ENCODE assay signal across 24 mouse cellular contexts in the genomic region with DNA sequence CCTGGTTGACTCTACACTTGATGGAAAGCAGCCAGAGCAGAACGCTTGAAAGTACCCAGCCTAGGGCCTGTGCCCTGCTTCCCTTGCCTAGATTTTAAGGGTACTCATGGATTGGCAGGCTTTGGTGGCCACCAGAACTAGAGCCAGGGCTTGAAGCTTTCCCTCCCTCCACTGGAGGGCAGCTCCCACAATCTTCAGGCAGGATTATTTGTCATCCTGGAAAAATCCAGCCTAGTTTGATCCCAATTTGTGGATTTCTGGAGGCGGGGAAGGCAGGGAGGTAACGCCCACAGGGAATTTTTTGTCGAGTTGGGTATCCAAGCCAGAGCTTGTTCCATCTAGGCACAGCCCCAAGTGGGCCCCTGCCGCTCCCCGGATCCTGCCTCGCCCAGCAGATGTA. TPM values are rescaled to one million over a fixed set of nuclear protein-coding genes. Genes with fewer than 3 reads are reported as not detected.
DNase-seq lines count a peak whose midpoint lies in the region; ATAC-seq and TF ChIP-seq lines count a peak whose summit lies in the region.
"Had no signal": no experiment of that assay in that cellular context is flagged by ENCODE, and none has a peak within 500 bp of the region (broad histone marks: within the 10 kb centered on the region; RNA-seq: fewer than 3 reads in every experiment).

No protein-coding gene starts in this region.

- H3K9me3 ChIP-seq in stomach, postnatal 0 days (ENCODE audit: control insufficient read depth, low read length) = no peaks in the 10 kb centered on the region
- H3K9me3 ChIP-seq in hindbrain, postnatal 0 days (ENCODE audit: low read length) = no peaks in the 10 kb centered on the region
- H3K9me3 ChIP-seq: embryonic facial prominence, embryonic 12.5 days; heart, embryonic 10.5 days; hindbrain, embryonic 12.5 days had no signal

- TF ChIP-seq CTCF in left cerebral cortex, adult 2 months (IDR thresholded peaks at IDR 0.05) = peak; percentile 20
- no peak for TF ChIP-seq CTCF in spleen, adult 2 months (IDR thresholded peaks at IDR 0.05; ENCODE audit: extremely low read depth, insufficient read depth, insufficient read length, insufficient replicate concordance)
- peak; percentile 24 for TF ChIP-seq CTCF in stomach, postnatal 0 days (IDR thresholded peaks at IDR 0.05; ENCODE audit: low read depth)
- no peak for TF ChIP-seq CTCF in hindbrain, postnatal 0 days (IDR thresholded peaks at IDR 0.05; ENCODE audit: low read depth)

- H3K9ac ChIP-seq in stomach, postnatal 0 days (ENCODE audit: low read length) = no peak overlapping the region
- no peak overlapping the region for H3K9ac ChIP-seq in hindbrain, postnatal 0 days (replicated peaks; ENCODE audit: low read length)
- H3K9ac ChIP-seq: embryonic facial prominence, embryonic 12.5 days; hindbrain, embryonic 12.5 days had no signal

- DNase-seq in heart, adult 11 months = peak; percentile 89
- DNase-seq in heart, adult 18-20 months = no peak
- DNase-seq in left cerebral cortex, adult 2 months (ENCODE audit: extremely low spot score in 1 of 2, low spot score in 2 of 2) = no peak
- no peak for DNase-seq in left cerebral cortex, postnatal 14 days (ENCODE audit: low spot score in 2 of 2)
- DNase-seq in spleen, adult 2 months (ENCODE audit: low read depth in 1 of 2, low spot score in 2 of 2) = no peak
- no peak for DNase-seq in spleen, postnatal 14 days (ENCODE audit: low spot score in 2 of 2)
- DNase-seq in stomach, postnatal 0 days (ENCODE audit: low spot score) = no peak
- no peak for DNase-seq in hindbrain, postnatal 0 days (ENCODE audit: low spot score)
- DNase-seq: adrenal gland, postnatal 14 days; cerebellum, adult 11-12 months; cerebellum, adult 9-10 months; cerebellum, postnatal 25 days; heart, postnatal 10 days; heart, postnatal 4 days had no signal

- TF ChIP-seq EP300 in stomach, postnatal 0 days (optimal IDR thresholded peaks at IDR 0.05) = no peak

- no peak overlapping the region for H3K27ac ChIP-seq in left cerebral cortex, adult 2 months
- H3K27ac ChIP-seq in spleen, adult 2 months (ENCODE audit: insufficient read depth, low read length) = no peak overlapping the region
- H3K27ac ChIP-seq in stomach, postnatal 0 days (replicated peaks) = no peak overlapping the region
- no peak overlapping the region for H3K27ac ChIP-seq in hindbrain, postnatal 0 days
- H3K27ac ChIP-seq: embryonic facial prominence, embryonic 12.5 days; heart, embryonic 10.5 days; hindbrain, embryonic 12.5 days had no signal

- no peaks in the 10 kb centered on the region for H3K36me3 ChIP-seq in spleen, adult 2 months (ENCODE audit: control insufficient read depth, insufficient read depth, low read length)
- no peaks in the 10 kb centered on the region for H3K36me3 ChIP-seq in stomach, postnatal 0 days (ENCODE audit: control insufficient read depth, insufficient read depth, low read length)
- no peaks in the 10 kb centered on the region for H3K36me3 ChIP-seq in hindbrain, postnatal 0 days (ENCODE audit: insufficient read depth, low read length)
- H3K36me3 ChIP-seq: embryonic facial prominence, embryonic 12.5 days; heart, embryonic 10.5 days; hindbrain, embryonic 12.5 days had no signal

- H3K4me1 ChIP-seq in spleen, adult 2 months (ENCODE audit: control insufficient read depth, insufficient read depth, insufficient read length) = peaks cover 4% of the 10 kb centered on the region; the same call in 1 of the 2 replicates
- no peaks in the 10 kb centered on the region for H3K4me1 ChIP-seq in stomach, postnatal 0 days (replicated peaks; ENCODE audit: control insufficient read depth, insufficient read depth)
- H3K4me1 ChIP-seq in hindbrain, postnatal 0 days (ENCODE audit: insufficient read depth, low read length) = no peaks in the 10 kb centered on the region

- no peak overlapping the region for H3K4me2 ChIP-seq in stomach, postnatal 0 days (replicated peaks; ENCODE audit: low read depth)
- no peak overlapping the region for H3K4me2 ChIP-seq in hindbrain, postnatal 0 days (ENCODE audit: low read depth, low read length)
- H3K4me2 ChIP-seq: embryonic facial prominence, embryonic 12.5 days; hindbrain, embryonic 12.5 days had no signal

- WGBS in spleen, adult 2 months = 82% methylated on average over 7 of the region's 7 CpGs
- 42% methylated on average over 7 of the region's 7 CpGs for WGBS in stomach, postnatal 0 days
- WGBS in hindbrain, postnatal 0 days = 67% methylated on average over 7 of the region's 7 CpGs

- ATAC-seq in stomach, postnatal 0 days (ENCODE audit: low FRiP score, low TSS enrichment) = no peak
- ATAC-seq in hindbrain, postnatal 0 days = no peak
- ATAC-seq: forebrain, embryonic 16.5 days; hindbrain, embryonic 16.5 days had no signal

- peaks cover 1% of the 10 kb centered on the region; the same call in 1 of the 2 replicates for H3K27me3 ChIP-seq in spleen, adult 2 months (ENCODE audit: control insufficient read depth, insufficient read depth, low read length)
- H3K27me3 ChIP-seq in stomach, postnatal 0 days (ENCODE audit: control insufficient read depth, insufficient read depth, low read length) = peaks cover 2% of the 10 kb centered on the region; the same call in 1 of the 2 replicates
- H3K27me3 ChIP-seq in hindbrain, postnatal 0 days (ENCODE audit: insufficient read depth, low read length) = no peaks in the 10 kb centered on the region

- no peak overlapping the region for H3K4me3 ChIP-seq in left cerebral cortex, adult 2 months
- peak overlapping the region; percentile 16; the same call in 1 of the 2 replicates for H3K4me3 ChIP-seq in spleen, adult 2 months (ENCODE audit: extremely low read depth, insufficient read depth, insufficient read length)
- no peak overlapping the region for H3K4me3 ChIP-seq in stomach, postnatal 0 days (ENCODE audit: low read depth, low read length)
- H3K4me3 ChIP-seq in hindbrain, postnatal 0 days (ENCODE audit: low read length) = no peak overlapping the region
- H3K4me3 ChIP-seq: embryonic facial prominence, embryonic 12.5 days; heart, embryonic 10.5 days; hindbrain, embryonic 12.5 days had no signal

- no peak for TF ChIP-seq POLR2A in spleen, adult 2 months (IDR thresholded peaks at IDR 0.05; ENCODE audit: low read depth, low read length)

- intact Hi-C loops in left cerebral cortex, adult 2 months (cut with DNase I) = loop anchor here (5.0 kb wide), 1 partner anchor 48 kb away; no protein-coding TSS in a partner anchor
- intact Hi-C loops in left cerebral cortex, postnatal 14 days (cut with DNase I) = no loop called here

RNA-seq across cellular contexts. Expression of a gene that starts 1.9 kb away (rescaled TPM):
- total RNA-seq in heart, adult 18-20 months (2021) = under 1 TPM; 0.12 to 0.44 TPM
- under 1 TPM; 0.16 to 0.26 TPM for total RNA-seq in left cerebral cortex, adult 2 months (2021)
- under 1 TPM; 0.19 to 0.33 TPM for total RNA-seq in left cerebral cortex, postnatal 14 days (2021)
- polyA plus RNA-seq in spleen, adult 2 months (2012; rRNA removed) = 0.50 and 0.60 TPM in 2 replicates
- 0.18 and 0.34 TPM in 2 replicates for polyA plus RNA-seq in stomach, postnatal 0 days (2015; fragmentation: Nextera tagmentation; extraction: Ambion mirVana)
- total RNA-seq in hindbrain, postnatal 0 days (2014; rRNA removed) = 9.8 and 13.0 TPM in 2 replicates
- polyA plus RNA-seq in hindbrain, postnatal 0 days (2015; fragmentation: Nextera tagmentation; extraction: Ambion mirVana) = 10.0 and 11.3 TPM in 2 replicates
- total RNA-seq: adrenal gland, postnatal 14 days had no signal
- polyA plus RNA-seq: forebrain, embryonic 11.5 days had no signal

RNA-seq across cellular contexts. Expression of a gene that starts 13.7 kb away (rescaled TPM):
- 1 to 10 TPM in 1 of 2 experiments, under 1 TPM in 1; 0.60 to 1.0 TPM for total RNA-seq in heart, adult 18-20 months (2021)
- 1 to 10 TPM; 3.0 to 3.7 TPM for total RNA-seq in left cerebral cortex, adult 2 months (2021)
- total RNA-seq in left cerebral cortex, postnatal 14 days (2021) = 1 to 10 TPM; 1.9 to 2.0 TPM
- polyA plus RNA-seq in spleen, adult 2 months (2012; rRNA removed) = 15.1 and 17.6 TPM in 2 replicates
- 2.6 and 2.9 TPM in 2 replicates for polyA plus RNA-seq in stomach, postnatal 0 days (2015; fragmentation: Nextera tagmentation; extraction: Ambion mirVana)
- total RNA-seq in hindbrain, postnatal 0 days (2014; rRNA removed) = 0.61 and 1.2 TPM in 2 replicates
- polyA plus RNA-seq in hindbrain, postnatal 0 days (2015; fragmentation: Nextera tagmentation; extraction: Ambion mirVana) = 2.7 and 3.1 TPM in 2 replicates

RNA-seq across cellular contexts. Expression of a gene that starts 21.9 kb away (rescaled TPM):
- total RNA-seq in heart, adult 18-20 months (2021) = 10 to 100 TPM; 12.2 to 14.7 TPM
- 10 to 100 TPM; 60.5 to 61.7 TPM for total RNA-seq in left cerebral cortex, adult 2 months (2021)
- total RNA-seq in left cerebral cortex, postnatal 14 days (2021) = 10 to 100 TPM; 63.2 to 64.1 TPM
- polyA plus RNA-seq in spleen, adult 2 months (2012; rRNA removed) = 31.1 and 39.0 TPM in 2 replicates
- 24.6 and 27.2 TPM in 2 replicates for polyA plus RNA-seq in stomach, postnatal 0 days (2015; fragmentation: Nextera tagmentation; extraction: Ambion mirVana)
- total RNA-seq in hindbrain, postnatal 0 days (2014; rRNA removed) = 62.6 and 63.3 TPM in 2 replicates
- 56.0 and 61.7 TPM in 2 replicates for polyA plus RNA-seq in hindbrain, postnatal 0 days (2015; fragmentation: Nextera tagmentation; extraction: Ambion mirVana)

RNA-seq across cellular contexts. Expression of a gene that starts 23.3 kb away (rescaled TPM):
- total RNA-seq in heart, adult 18-20 months (2021) = not detected
- not detected for total RNA-seq in left cerebral cortex, adult 2 months (2021)
- total RNA-seq in left cerebral cortex, postnatal 14 days (2021) = not detected
- 0.36 TPM in 1 of 2 replicates, not detected in the other for polyA plus RNA-seq in spleen, adult 2 months (2012; rRNA removed)
- 0.13 and 0.22 TPM in 2 replicates for polyA plus RNA-seq in stomach, postnatal 0 days (2015; fragmentation: Nextera tagmentation; extraction: Ambion mirVana)
- total RNA-seq in hindbrain, postnatal 0 days (2014; rRNA removed) = not detected in 2 replicates
- 0.24 and 0.28 TPM in 2 replicates for polyA plus RNA-seq in hindbrain, postnatal 0 days (2015; fragmentation: Nextera tagmentation; extraction: Ambion mirVana)
- total RNA-seq: adrenal gland, adult 18-20 months; adrenal gland, postnatal 14 days; gastrocnemius, adult 8-10 months; gastrocnemius, postnatal 4 days; heart, postnatal 10 days; heart, postnatal 4 days had no signal
- polyA plus RNA-seq: embryonic facial prominence, embryonic 12.5 days; forebrain, embryonic 16.5 days; heart, embryonic 14.5 days had no signal

RNA-seq across cellular contexts. Expression of a gene that starts 47.6 kb away (rescaled TPM):
- 10 to 100 TPM; 53.9 to 59.8 TPM for total RNA-seq in heart, adult 18-20 months (2021)
- total RNA-seq in left cerebral cortex, adult 2 months (2021) = 100 to 1,000 TPM; 139 to 142 TPM
- 100 to 1,000 TPM; 159 to 161 TPM for total RNA-seq in left cerebral cortex, postnatal 14 days (2021)
- polyA plus RNA-seq in spleen, adult 2 months (2012; rRNA removed) = 183 and 200 TPM in 2 replicates
- polyA plus RNA-seq in stomach, postnatal 0 days (2015; fragmentation: Nextera tagmentation; extraction: Ambion mirVana) = 18.4 and 22.0 TPM in 2 replicates
- 246 and 248 TPM in 2 replicates for total RNA-seq in hindbrain, postnatal 0 days (2014; rRNA removed)
- polyA plus RNA-seq in hindbrain, postnatal 0 days (2015; fragmentation: Nextera tagmentation; extraction: Ambion mirVana) = 34.1 and 34.4 TPM in 2 replicates

Comparison
In these comparisons a context has a peak if more than half of its experiments do, and no peak if none do; other contexts are left out.
1. CTCF ChIP-seq: peak in left cerebral cortex, adult 2 months (single experiment) and stomach, postnatal 0 days (single experiment); none in spleen, adult 2 months (single experiment) and hindbrain, postnatal 0 days (single experiment).